Mouse (Mus musculus) frontal cortex, postnatal 36 days (tissue): ENCODE measurements at regions not wholly inside any gene's neighbourhood (a gene's known extent, or its start where the extent isn't known, plus 50 kb on each side); places are given as distances from the start of the nearest gene placed in this dataset.
"Not testable (repeated sequence)": the region's sequence is repeated elsewhere in the genome, so short reads cannot be mapped to it uniquely, and the experiment has no call there.

Experiments used
- DNase-seq, 2 experiments: peaks; one replicate each; pipeline ENCODE4 v3.0.0; 2022; ENCODE audit warnings: low spot score in 2 of 2

GRCm38 (mm10) chr15:17356586-17356985 is 628.0 kb downstream of the Cdh9 start:
- no peak for DNase-seq

GRCm38 (mm10) chr15:17357083-17357774 is 628.7 kb downstream of the Cdh9 start:
- no peak for DNase-seq

- DNase-seq: no peak
These were observed 676.1 kb downstream of the Cdh9 start for GRCm38 (mm10) chr15:17404701-17405100.

- peak in 1 of 2 experiments; percentile 12 for DNase-seq
These were observed 699.2 kb downstream of the Cdh9 start for GRCm38 (mm10) chr15:17427747-17428146.

- DNase-seq: no peak
These were observed 703.3 kb downstream of the Cdh9 start for GRCm38 (mm10) chr15:17431823-17432222.

GRCm38 (mm10) chr15:17435862-17436261 is 707.3 kb downstream of the Cdh9 start:
- DNase-seq: no peak

GRCm38 (mm10) chr15:17448218-17448617 is 719.7 kb downstream of the Cdh9 start:
- DNase-seq: no peak

- DNase-seq: not testable (repeated sequence)
These were observed 721.2 kb downstream of the Cdh9 start for GRCm38 (mm10) chr15:17449736-17450135.

- no peak for DNase-seq
These were observed 738.5 kb downstream of the Cdh9 start for GRCm38 (mm10) chr15:17467077-17467476.

- no peak for DNase-seq
These were observed 765.0 kb downstream of the Cdh9 start for GRCm38 (mm10) chr15:17493561-17493960.
